Mouse (Mus musculus) kidney, adult 2 months (tissue): ENCODE data around the gene Acap1. TPM values are rescaled to one million over a fixed set of nuclear protein-coding genes. Genes with fewer than 3 reads are reported as not detected.

Experiments used
- DNase-seq: peaks from one replicate; pipeline ENCODE4 v3.0.0; 2021
- H3K27ac ChIP-seq: fragments of 200-500 bp; 2 replicates; pipeline ENCODE4 v1.5.1; 2012; ENCODE audit warnings: low read depth, low read length, control low read depth, inconsistent platforms; ENCODE audit not compliant: insufficient read depth
- H3K27me3 ChIP-seq: fragments of 200-500 bp; replicated peaks from 2 replicates; pipeline ENCODE4 v1.6.1; 2012; ENCODE audit warnings: mild to moderate bottlenecking, moderate library complexity, low read length, inconsistent platforms; ENCODE audit not compliant: control insufficient read depth, insufficient read depth
- H3K36me3 ChIP-seq: fragments of 200-500 bp; 2 replicates; pipeline ENCODE4 v1.6.1; 2012; ENCODE audit warnings: mild to moderate bottlenecking, moderate library complexity, low read length, inconsistent platforms; ENCODE audit not compliant: control insufficient read depth, insufficient read depth
- H3K4me1 ChIP-seq: fragments of 200-500 bp; 2 replicates; pipeline ENCODE4 v1.6.1; 2011; ENCODE audit warnings: low read length; ENCODE audit not compliant: control insufficient read depth, insufficient read depth
- H3K4me3 ChIP-seq: fragments of 200-500 bp; 2 replicates; pipeline ENCODE4 v1.5.1; 2011; ENCODE audit warnings: mild to moderate bottlenecking, low read depth, low read length, control low read depth; ENCODE audit not compliant: insufficient read depth
- CTCF ChIP-seq: fragments of 200-500 bp; conservative IDR thresholded peaks from 2 replicates; pipeline ENCODE4 v1.5.1; 2011; ENCODE audit warnings: low read depth, mild to moderate bottlenecking, control low read depth, low read length, moderate library complexity, mixed read lengths; ENCODE audit not compliant: insufficient read depth, insufficient read length
- POLR2A ChIP-seq: fragments of 200-500 bp; IDR thresholded peaks from one replicate; pipeline ENCODE4 v1.6.1; 2011; ENCODE audit warnings: low read depth, low read length, control low read depth
- WGBS: fragments of 180-500 bp; shearing (Covaris S2); methylation state at CpG from one replicate; pipeline ENCODE4 v1.1.7; 2018; 5-methylcytosine and 5-hydroxymethylcytosine counted together
- polyA plus RNA-seq: library from polyadenylated mRNA; depleted of rRNA; stranded (reverse); fragments of >200 nt; gene quantifications from 2 replicates; pipeline ENCODE4 v1.2.3, GENCODE M21; 2012; rRNA removed

The Acap1 gene
- polyA plus RNA-seq = 1.7 and 6.1 TPM in 2 replicates

GRCm38 (mm10) chr11:69895291-69895690, at the start of gene Acap1:
Acap1 (minus strand) TSS chr11:69895539.
- Histone ChIP-seq H3K4me1 (peaks cover 3% of the 10 kb centered on the region; the same call in 1 of the 2 replicates), H3K27me3 (no peaks in the 10 kb centered on the region), H3K36me3 (no peaks in the 10 kb centered on the region), H3K27ac (no peak within 1 kb of the TSS), H3K4me3 (no peak within 1 kb of the TSS)
- no peak for DNase-seq
- 76% methylated on average over 4 of the region's 4 CpGs for WGBS
- TF ChIP-seq POLR2A (no peak), CTCF (no peak)

DNA sequence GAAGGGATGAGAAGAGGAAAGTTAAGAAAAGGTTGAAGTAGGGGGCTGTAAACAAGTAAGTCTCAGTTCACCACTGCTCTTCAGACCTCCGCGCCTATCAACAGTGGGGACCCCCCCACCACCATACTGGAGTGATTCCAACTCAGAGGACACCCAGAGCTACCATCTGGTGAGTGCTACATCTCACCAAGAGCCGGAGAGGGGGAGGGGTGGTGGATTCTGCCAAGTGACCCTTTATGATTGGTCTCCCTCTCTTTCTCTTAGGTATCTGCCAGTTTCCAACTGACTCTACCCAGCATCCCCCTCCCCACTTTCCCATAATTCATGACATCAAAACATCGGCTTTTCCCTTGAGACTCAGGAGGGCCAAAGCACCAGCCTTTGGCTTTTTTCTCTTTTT, 45.6 kb upstream of the Acap1 start:
- no peak for DNase-seq
- H3K4me1 ChIP-seq = peaks cover 7% of the 10 kb centered on the region; the same call in 1 of the 2 replicates
- TF ChIP-seq CTCF = no peak
- TF ChIP-seq POLR2A = no peak
- no peak overlapping the region for H3K4me3 ChIP-seq
- WGBS = 84% methylated on average over 4 of the region's 4 CpGs
- no peak overlapping the region for H3K27ac ChIP-seq
- 0 out of 2 replicates have a peak, but pooled peaks cover 1% of the 10 kb centered on the region for H3K27me3 ChIP-seq
- H3K36me3 ChIP-seq = no peaks in the 10 kb centered on the region

DNA sequence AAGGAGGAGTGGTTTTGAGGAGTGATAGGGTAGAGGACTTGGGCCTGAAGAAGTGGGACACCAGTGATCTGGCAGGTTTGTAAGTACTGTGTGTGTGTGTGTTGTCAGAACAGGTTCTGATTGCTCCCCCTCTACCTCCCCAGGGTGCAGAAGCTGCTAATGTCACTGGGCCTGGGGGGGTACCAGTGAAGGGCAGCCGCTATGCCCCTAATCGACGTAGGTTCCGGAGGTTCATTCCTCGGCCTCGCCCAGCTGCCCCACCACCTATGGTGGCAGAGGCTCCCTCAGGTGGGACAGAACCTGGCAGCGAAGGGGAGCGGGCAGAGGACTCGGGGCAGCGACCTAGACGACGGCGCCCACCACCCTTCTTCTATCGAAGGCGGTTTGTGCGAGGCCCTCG, 44.4 kb upstream of the Acap1 start:
- DNase-seq = no peak
- no peak overlapping the region for H3K27ac ChIP-seq
- no peak overlapping the region for H3K4me3 ChIP-seq
- TF ChIP-seq POLR2A (no peak), CTCF (no peak)
- 0 out of 2 replicates have a peak, but pooled peaks cover 1% of the 10 kb centered on the region for H3K27me3 ChIP-seq
- H3K4me1 ChIP-seq = peaks cover 9% of the 10 kb centered on the region
- 95% methylated on average over 17 of the region's 17 CpGs for WGBS
- H3K36me3 ChIP-seq = no peaks in the 10 kb centered on the region

- no peaks in the 10 kb centered on the region for H3K36me3 ChIP-seq
- H3K27me3 ChIP-seq = 0 out of 2 replicates have a peak, but pooled peaks cover 1% of the 10 kb centered on the region
- WGBS = 63% methylated on average over 5 of the region's 5 CpGs
- 0 out of 2 replicates have a peak overlapping the region, but pooled peaks have one; percentile 73 for H3K27ac ChIP-seq
- no peak for TF ChIP-seq CTCF
- no peak for TF ChIP-seq POLR2A
- peaks cover 9% of the 10 kb centered on the region for H3K4me1 ChIP-seq
- no peak overlapping the region for H3K4me3 ChIP-seq
- DNase-seq = no peak
Measured at GRCm38 (mm10) chr11:69939181-69939580, 43.8 kb upstream of the Acap1 start.

DNA sequence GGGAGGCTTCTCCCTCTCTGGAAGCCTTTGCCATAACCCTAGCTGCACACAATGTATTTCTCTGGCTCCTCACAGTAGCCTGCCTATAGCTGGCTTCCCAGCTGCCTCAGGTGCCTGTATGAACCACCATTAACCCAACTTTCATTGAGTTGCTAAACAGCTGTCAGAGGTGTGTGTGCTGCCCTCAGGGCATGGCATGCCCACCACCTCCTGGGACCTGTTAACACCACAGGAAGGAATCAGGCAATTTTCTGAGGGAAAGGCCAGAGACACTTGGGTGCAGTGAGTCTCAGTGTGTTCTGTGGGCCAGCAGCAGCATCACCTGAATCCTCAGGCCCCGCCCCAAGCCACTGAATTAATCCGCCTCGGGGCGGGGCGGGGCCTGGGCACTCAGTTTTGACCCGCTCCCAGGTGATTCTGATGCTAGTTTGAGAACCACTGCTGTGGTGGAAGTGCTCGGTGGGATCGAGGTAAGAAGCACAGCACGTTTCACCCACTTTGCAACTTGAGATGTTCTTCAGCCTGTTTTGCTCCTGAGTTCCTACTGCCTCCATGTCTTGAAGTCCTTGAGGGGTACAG, 43.2 kb upstream of the Acap1 start:
- Histone ChIP-seq H3K27ac (peak overlapping the region; percentile 73), H3K36me3 (no peaks in the 10 kb centered on the region), H3K4me3 (no peak overlapping the region), H3K4me1 (peaks cover 9% of the 10 kb centered on the region), H3K27me3 (0 out of 2 replicates have a peak, but pooled peaks cover 1% of the 10 kb centered on the region)
- TF ChIP-seq CTCF (no peak), POLR2A (no peak)
- 49% methylated on average over 9 of the region's 9 CpGs for WGBS
- DNase-seq = peak; percentile 40

- peak overlapping the region; percentile 73 for H3K27ac ChIP-seq
- H3K4me1 ChIP-seq = peaks cover 9% of the 10 kb centered on the region
- no peaks in the 10 kb centered on the region for H3K36me3 ChIP-seq
- TF ChIP-seq POLR2A (no peak), CTCF (no peak)
- WGBS = 53% methylated on average over 5 of the region's 5 CpGs
- H3K4me3 ChIP-seq = no peak overlapping the region
- peak; percentile 44 for DNase-seq
- 0 out of 2 replicates have a peak, but pooled peaks cover 1% of the 10 kb centered on the region for H3K27me3 ChIP-seq
Measured at GRCm38 (mm10) chr11:69937834-69938233, 42.5 kb upstream of the Acap1 start.

- Histone ChIP-seq H3K27ac (peak overlapping the region; percentile 68), H3K4me1 (peaks cover 9% of the 10 kb centered on the region), H3K4me3 (no peak overlapping the region), H3K36me3 (no peaks in the 10 kb centered on the region), H3K27me3 (0 out of 2 replicates have a peak, but pooled peaks cover 1% of the 10 kb centered on the region)
- WGBS = 29% methylated on average over 4 of the region's 4 CpGs
- peak; percentile 57 for DNase-seq
- TF ChIP-seq POLR2A (no peak), CTCF (no peak)
Measured at GRCm38 (mm10) chr11:69937385-69937784, 42.0 kb upstream of the Acap1 start.
